8 mouse cellular contexts compared by ENCODE assay signal in the genomic region with DNA sequence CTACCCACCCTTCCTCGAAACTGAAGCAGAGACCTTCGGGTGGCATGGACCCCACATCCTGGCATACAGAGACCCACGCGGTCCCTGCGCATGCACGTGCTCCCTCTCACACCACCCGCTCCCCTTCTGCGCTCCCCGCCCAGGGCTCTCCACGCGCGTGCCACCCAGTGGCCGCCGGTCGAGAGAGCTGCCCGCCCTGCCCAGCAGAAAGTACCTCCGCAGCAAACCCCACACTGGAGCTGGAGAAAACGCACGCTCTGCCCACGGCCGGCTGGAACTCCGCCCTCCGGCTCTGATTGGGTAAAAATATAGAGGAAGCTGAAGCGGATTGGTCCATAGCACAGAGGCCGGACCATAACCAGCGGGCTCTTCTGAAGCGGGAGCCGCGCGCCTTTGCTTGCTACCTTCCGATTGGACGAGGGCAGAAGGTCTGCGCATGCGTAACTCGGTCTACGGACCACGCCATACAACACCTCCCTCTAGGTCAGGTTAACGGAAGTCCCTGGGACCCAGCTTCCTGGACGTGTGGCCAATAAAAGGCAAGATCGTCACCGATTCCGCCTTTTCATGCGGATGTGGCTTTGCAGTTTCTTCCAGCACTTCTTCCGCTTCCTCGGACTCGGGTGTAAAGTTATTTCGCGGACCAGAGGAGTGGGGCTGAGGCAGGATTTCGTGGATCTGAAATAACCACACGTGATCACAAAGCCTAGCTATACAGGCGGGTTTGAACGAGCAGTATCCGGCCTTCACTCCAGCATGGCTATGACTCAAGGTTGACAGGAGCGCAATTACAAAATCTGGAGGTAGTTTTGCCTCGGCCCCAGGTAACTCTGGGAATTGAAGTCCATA. TPM values are rescaled to one million over a fixed set of nuclear protein-coding genes. Genes with fewer than 3 reads are reported as not detected.
A peak's percentile ranks its signal among the peaks of the same experiment; 100 is the strongest.
DNase-seq lines count a peak whose midpoint lies in the region; ATAC-seq and TF ChIP-seq lines count a peak whose summit lies in the region.

TSS of gene Wdr89 (minus strand) at position 280 of the 849 bp plus-strand sequence.

- H3K9me3 ChIP-seq in heart, embryonic 12.5 days (replicated peaks), result no peaks in the 10 kb centered on the region
- H3K9me3 ChIP-seq in kidney, postnatal 0 days (replicated peaks; ENCODE audit: low read length), result no peaks in the 10 kb centered on the region
- no peaks in the 10 kb centered on the region for H3K9me3 ChIP-seq in liver, embryonic 11.5 days (ENCODE audit: control insufficient read depth, low read length)
- H3K9me3 ChIP-seq in stomach, embryonic 14.5 days (ENCODE audit: control insufficient read depth, low read depth, low read length), result no peaks in the 10 kb centered on the region

- H3K4me3 ChIP-seq in heart, embryonic 12.5 days, result peak within 1 kb of the TSS; percentile 60
- peak within 1 kb of the TSS; percentile 66 for H3K4me3 ChIP-seq in kidney, postnatal 0 days (replicated peaks; ENCODE audit: low read depth, low read length)
- peak within 1 kb of the TSS; percentile 78 for H3K4me3 ChIP-seq in liver, embryonic 11.5 days (ENCODE audit: low read depth, low read length)
- peak within 1 kb of the TSS; percentile 62 for H3K4me3 ChIP-seq in stomach, embryonic 14.5 days (ENCODE audit: low read depth, low read length)

- H3K4me1 ChIP-seq in heart, embryonic 12.5 days (replicated peaks), result peaks cover 8% of the 10 kb centered on the region
- peaks cover 8% of the 10 kb centered on the region; the same call in 1 of the 2 replicates for H3K4me1 ChIP-seq in kidney, postnatal 0 days (replicated peaks; ENCODE audit: insufficient read depth, low read length)
- peaks cover 9% of the 10 kb centered on the region for H3K4me1 ChIP-seq in liver, embryonic 11.5 days (replicated peaks; ENCODE audit: control insufficient read depth, insufficient read depth, low read length)
- peaks cover 9% of the 10 kb centered on the region for H3K4me1 ChIP-seq in stomach, embryonic 14.5 days (ENCODE audit: control insufficient read depth, insufficient read depth, low read length)

- peak; percentile 100 for DNase-seq in CD4-positive helper T cell, adult 2 months (ENCODE audit: low read depth, low spot score)
- peak; percentile 100 for DNase-seq in brain, embryonic 18.5 days (ENCODE audit: low read depth, low spot score)
- DNase-seq in kidney, postnatal 0 days (ENCODE audit: low spot score), result peak; percentile 100
- peak; percentile 96 for DNase-seq in liver, embryonic 11.5 days (ENCODE audit: low spot score)
- peak; percentile 100 for DNase-seq in naive thymus-derived CD4-positive, alpha-beta T cell, adult 2 months (ENCODE audit: low read depth)

- no peaks in the 10 kb centered on the region for H3K36me3 ChIP-seq in heart, embryonic 12.5 days
- H3K36me3 ChIP-seq in kidney, postnatal 0 days (ENCODE audit: insufficient read depth, low read length), result no peaks in the 10 kb centered on the region
- H3K36me3 ChIP-seq in liver, embryonic 11.5 days (ENCODE audit: control insufficient read depth, insufficient read depth, low read length), result no peaks in the 10 kb centered on the region
- H3K36me3 ChIP-seq in stomach, embryonic 14.5 days (ENCODE audit: control insufficient read depth, insufficient read depth, low read length), result no peaks in the 10 kb centered on the region

- peak; percentile 95 for ATAC-seq in erythroid progenitor cell, adult 5-6 weeks (replicated peaks; ENCODE audit: low FRiP score, poor library complexity, severe bottlenecking)
- ATAC-seq in heart, embryonic 12.5 days (ENCODE audit: insufficient number of reproducible peaks, low FRiP score), result peak; percentile 99
- peak; percentile 99 for ATAC-seq in kidney, postnatal 0 days (replicated peaks; ENCODE audit: low FRiP score, low read depth)
- ATAC-seq in liver, embryonic 11.5 days (replicated peaks; ENCODE audit: low FRiP score), result peak; percentile 97
- ATAC-seq in stomach, embryonic 14.5 days (ENCODE audit: insufficient number of reproducible peaks, insufficient read depth, low FRiP score, low read depth), result peak; percentile 99

- H3K4me2 ChIP-seq in heart, embryonic 12.5 days, result peak within 1 kb of the TSS; percentile 84
- peak within 1 kb of the TSS; percentile 82 for H3K4me2 ChIP-seq in kidney, postnatal 0 days (ENCODE audit: low read length)
- H3K4me2 ChIP-seq in liver, embryonic 11.5 days, result peak within 1 kb of the TSS; percentile 83
- peak within 1 kb of the TSS; percentile 83 for H3K4me2 ChIP-seq in stomach, embryonic 14.5 days (replicated peaks; ENCODE audit: low read depth, low read length)

- H3K27ac ChIP-seq in heart, embryonic 12.5 days (ENCODE audit: poor library complexity, severe bottlenecking), result peak within 1 kb of the TSS; percentile 70
- H3K27ac ChIP-seq in kidney, postnatal 0 days, result peak within 1 kb of the TSS; percentile 93
- H3K27ac ChIP-seq in liver, embryonic 11.5 days (ENCODE audit: low read depth, low read length), result peak within 1 kb of the TSS; percentile 87
- peak within 1 kb of the TSS; percentile 81 for H3K27ac ChIP-seq in stomach, embryonic 14.5 days (ENCODE audit: low read length)

- peak within 1 kb of the TSS; percentile 80 for H3K9ac ChIP-seq in heart, embryonic 12.5 days
- H3K9ac ChIP-seq in kidney, postnatal 0 days (ENCODE audit: low read depth, low read length), result peak within 1 kb of the TSS; percentile 72
- H3K9ac ChIP-seq in liver, embryonic 11.5 days (ENCODE audit: low read depth, low read length), result peak within 1 kb of the TSS; percentile 90
- H3K9ac ChIP-seq in stomach, embryonic 14.5 days (replicated peaks; ENCODE audit: low read depth, low read length), result peak within 1 kb of the TSS; percentile 56

- WGBS in heart, embryonic 12.5 days, result under 1% methylated on average over 55 of the region's 55 CpGs
- WGBS in kidney, postnatal 0 days, result under 1% methylated on average over 55 of the region's 55 CpGs
- under 1% methylated on average over 55 of the region's 55 CpGs for WGBS in liver, embryonic 11.5 days
- WGBS in stomach, embryonic 14.5 days, result under 1% methylated on average over 55 of the region's 55 CpGs

- H3K27me3 ChIP-seq in heart, embryonic 12.5 days (replicated peaks), result no peaks in the 10 kb centered on the region
- no peaks in the 10 kb centered on the region for H3K27me3 ChIP-seq in kidney, postnatal 0 days (ENCODE audit: insufficient read depth, low read length)
- no peaks in the 10 kb centered on the region for H3K27me3 ChIP-seq in liver, embryonic 11.5 days (replicated peaks; ENCODE audit: control insufficient read depth, insufficient read depth, low read length)
- H3K27me3 ChIP-seq in stomach, embryonic 14.5 days (ENCODE audit: control insufficient read depth, insufficient read depth, low read length), result no peaks in the 10 kb centered on the region

- peak; percentile 51 for TF ChIP-seq CTCF in kidney, postnatal 0 days (IDR thresholded peaks at IDR 0.05; ENCODE audit: low read depth)

RNA-seq across cellular contexts. Expression of gene Wdr89, which starts in this region (rescaled TPM):
- 4.7 and 5.9 TPM in 2 replicates for total RNA-seq in erythroid progenitor cell, adult 5-6 weeks (2015; ENCODE audit: low replicate concordance)
- 6.7 and 11.8 TPM in 2 replicates for total RNA-seq in erythroid progenitor cell, adult 5-6 weeks (2017; ENCODE audit: low replicate concordance)
- polyA plus RNA-seq in heart, embryonic 12.5 days (2016; fragmentation: Nextera tagmentation; extraction: Ambion mirVana), result 8.6 and 9.8 TPM in 2 replicates
- 9.9 and 10.6 TPM in 2 replicates for polyA plus RNA-seq in kidney, postnatal 0 days (2015; fragmentation: Nextera tagmentation; extraction: Ambion mirVana)
- 16.5 and 17.3 TPM in 2 replicates for polyA plus RNA-seq in liver, embryonic 11.5 days (2014; fragmentation: Nextera tagmentation; extraction: Ambion mirVana)
- polyA plus RNA-seq in stomach, embryonic 14.5 days (2014; fragmentation: Nextera tagmentation; extraction: Ambion mirVana), result 12.7 and 15.3 TPM in 2 replicates

Comparison
In these comparisons a context has a peak if more than half of its experiments do, and no peak if none do; other contexts are left out.
1. Peak in every context shown above with its lines: DNase-seq, ATAC-seq, H3K4me3 ChIP-seq and H3K27ac ChIP-seq.